Mouse (Mus musculus) mesoderm, embryonic 11.5 days (tissue): Measurements from ENCODE around the gene Smtn.
A peak's percentile ranks its signal among the peaks of the same experiment; 100 is the strongest.

ENCODE experiments used
- DNase-seq: peaks from one replicate; pipeline ENCODE4 v3.0.0-alpha.2; 2012; ENCODE audit warnings: low read depth, low spot score

Gene Smtn

GRCm38 (mm10) chr11:3509181-3510085 lies 31.0 kb downstream of the Smtn start:
- no peak for DNase-seq

- no peak for DNase-seq
Measured at GRCm38 (mm10) chr11:3508226-3508625, 32.2 kb downstream of the Smtn start.

- DNase-seq = no peak
Measured at GRCm38 (mm10) chr11:3503755-3504693, 36.4 kb downstream of the Smtn start.

GRCm38 (mm10) chr11:3502459-3503072 lies 37.8 kb downstream of the Smtn start:
- DNase-seq = no peak

- DNase-seq = no peak
Measured at GRCm38 (mm10) chr11:3502057-3502456, 38.4 kb downstream of the Smtn start.

- DNase-seq = no peak
Measured at GRCm38 (mm10) chr11:3497296-3497695, 43.1 kb downstream of the Smtn start.

- no peak for DNase-seq
Measured at GRCm38 (mm10) chr11:3496756-3497155, 43.7 kb downstream of the Smtn start.

- DNase-seq = no peak
Measured at GRCm38 (mm10) chr11:3495496-3495895, 44.9 kb downstream of the Smtn start.

GRCm38 (mm10) chr11:3494857-3495256 lies 45.6 kb downstream of the Smtn start:
- DNase-seq = no peak

- no peak for DNase-seq
Measured at GRCm38 (mm10) chr11:3492748-3493147, 47.7 kb downstream of the Smtn start.

GRCm38 (mm10) chr11:3489036-3489435 lies 51.4 kb downstream of the Smtn start:
- no peak for DNase-seq

- DNase-seq = peak; percentile 52
Measured at GRCm38 (mm10) chr11:3487952-3488570, 52.4 kb downstream of the Smtn start, which contains the start of gene Pla2g3. Gene Pla2g3, plus strand, starts transcription at chr11:3488284.

GRCm38 (mm10) chr11:3486349-3486748 lies 54.1 kb downstream of the Smtn start:
- no peak for DNase-seq

GRCm38 (mm10) chr11:3483980-3484642 lies 56.3 kb downstream of the Smtn start:
- DNase-seq = no peak

GRCm38 (mm10) chr11:3475489-3475888 lies 64.9 kb downstream of the Smtn start:
- no peak for DNase-seq

- no peak for DNase-seq
Measured at GRCm38 (mm10) chr11:3474480-3475115, 65.8 kb downstream of the Smtn start.

GRCm38 (mm10) chr11:3472484-3472883 lies 67.9 kb downstream of the Smtn start:
- DNase-seq = peak; percentile 87

- DNase-seq = no peak
Measured at GRCm38 (mm10) chr11:3471448-3471850, 69.0 kb downstream of the Smtn start.
